Mouse (Mus musculus) heart, embryonic 16.5 days (tissue): ENCODE data around the gene Lipk. TPM values are rescaled to one million over a fixed set of nuclear protein-coding genes. Genes with fewer than 3 reads are reported as not detected.

Experiments used
- microRNA-seq: library from miRNA; unstranded; fragments of <30 nt; microRNA quantifications from one replicate; pipeline ENCODE4, GENCODE M21; 2017
- polyA plus RNA-seq: library from polyadenylated mRNA; unstranded; fragments of >200 nt; fragmentation: Nextera tagmentation; extraction: Ambion mirVana; gene quantifications from 2 replicates; pipeline ENCODE4 v1.2.1, GENCODE M21; 2015

Gene Lipk
- polyA plus RNA-seq, 1 experiment from 2014 or later, result not detected

Small RNA genes within 50 kb of the gene (microRNA-seq; reads per million reads assigned to microRNA genes)
- not detected for gene Gm23334

Other genes with a start within 250 kb of the Lipk start
- gene Lipo3, start 246.3 kb upstream of the Lipk start, polyA plus RNA-seq, result 12.3 and 15.2 TPM in 2 replicates
- not detected in 2 replicates for gene Lipo1, start 220.8 kb upstream of the Lipk start, polyA plus RNA-seq
- gene Lipf, start 47.1 kb upstream of the Lipk start, polyA plus RNA-seq, result not detected in 2 replicates
- gene Lipn, start 59.1 kb downstream of the Lipk start, polyA plus RNA-seq, result not detected in 2 replicates
- gene Lipm, start 92.6 kb downstream of the Lipk start, polyA plus RNA-seq, result 0.10 and 0.30 TPM in 2 replicates
- gene Ankrd22, start 157.8 kb downstream of the Lipk start, polyA plus RNA-seq, result 0.09 and 0.79 TPM in 2 replicates
- 10.0 and 10.6 TPM in 2 replicates for gene Stambpl1, start 183.9 kb downstream of the Lipk start, polyA plus RNA-seq
- 1,155 and 1,297 TPM in 2 replicates for gene Acta2, start 247.3 kb downstream of the Lipk start, polyA plus RNA-seq